Mouse (Mus musculus): ENCODE data around the gene Adsl. TPM values are rescaled to one million over a fixed set of nuclear protein-coding genes. Genes with fewer than 3 reads are reported as not detected.

Gene Adsl
- total RNA-seq, 2 experiments from 2014 or later: 27.4 to 30.1 TPM

GRCm38 (mm10) chr15:81000419-81001138, 52.3 kb downstream of the Adsl start:
- no peak for DNase-seq (ENCODE audit: low spot score in 2 of 2)

GRCm38 (mm10) chr15:81006127-81006735, 57.9 kb downstream of the Adsl start:
- DNase-seq (ENCODE audit: low spot score in 2 of 2): no peak

- no peak for DNase-seq (ENCODE audit: low spot score in 2 of 2)
These were observed 59.0 kb downstream of the Adsl start for GRCm38 (mm10) chr15:81007339-81007738.

GRCm38 (mm10) chr15:81007905-81008304, 59.6 kb downstream of the Adsl start:
- DNase-seq (ENCODE audit: low spot score in 2 of 2): no peak

- peak in 1 of 2 experiments; percentile 50 for DNase-seq (ENCODE audit: low spot score in 2 of 2)
These were observed 60.4 kb downstream of the Adsl start for GRCm38 (mm10) chr15:81008689-81009123.

- DNase-seq (ENCODE audit: low spot score in 2 of 2): no peak
These were observed 61.8 kb downstream of the Adsl start for GRCm38 (mm10) chr15:81010114-81010513.

GRCm38 (mm10) chr15:81011523-81011922, 63.2 kb downstream of the Adsl start:
- DNase-seq (ENCODE audit: low spot score in 2 of 2): no peak

GRCm38 (mm10) chr15:81012359-81012758, 64.1 kb downstream of the Adsl start:
- no peak for DNase-seq (ENCODE audit: low spot score in 2 of 2)

- no peak for DNase-seq (ENCODE audit: low spot score in 2 of 2)
These were observed 64.9 kb downstream of the Adsl start for GRCm38 (mm10) chr15:81013186-81013585.

- no peak for DNase-seq (ENCODE audit: low spot score in 2 of 2)
These were observed 66.9 kb downstream of the Adsl start for GRCm38 (mm10) chr15:81015068-81015744.

- no peak for DNase-seq (ENCODE audit: low spot score in 2 of 2)
These were observed 68.2 kb downstream of the Adsl start for GRCm38 (mm10) chr15:81016488-81016887.

- no peak for DNase-seq (ENCODE audit: low spot score in 2 of 2)
These were observed 69.0 kb downstream of the Adsl start for GRCm38 (mm10) chr15:81017308-81017707.

Small RNA genes within 50 kb of the gene (microRNA-seq; reads per million reads assigned to microRNA genes)
- 9.3 to 19.2 reads per million in 2 experiments for gene Mir5113

Other genes with a start within 250 kb of the Adsl start
- gene Tnrc6b, start 237.2 kb upstream of the Adsl start, total RNA-seq (2021): 100 to 1,000 TPM; 110 to 128 TPM
- 10 to 100 TPM; 65.3 to 71.1 TPM for gene Sgsm3, start 29.3 kb downstream of the Adsl start, total RNA-seq (2021)
- 10 to 100 TPM; 78.6 to 79.7 TPM for gene Mrtfa, start 242.3 kb downstream of the Adsl start, total RNA-seq (2021)

Measured in layer of hippocampus, postnatal 14 days (tissue).